Mouse (Mus musculus): Measurements from ENCODE around the gene Haspin. TPM values are rescaled to one million over a fixed set of nuclear protein-coding genes. Genes with fewer than 3 reads are reported as not detected.
A peak's percentile ranks its signal among the peaks of the same experiment; 100 is the strongest.
"Not testable (repeated sequence)": the region's sequence is repeated elsewhere in the genome, so short reads cannot be mapped to it uniquely, and the experiment has no call there.

The Haspin gene
- total RNA-seq, 2 experiments from 2014 or later, result 12.7 to 16.7 TPM

DNA sequence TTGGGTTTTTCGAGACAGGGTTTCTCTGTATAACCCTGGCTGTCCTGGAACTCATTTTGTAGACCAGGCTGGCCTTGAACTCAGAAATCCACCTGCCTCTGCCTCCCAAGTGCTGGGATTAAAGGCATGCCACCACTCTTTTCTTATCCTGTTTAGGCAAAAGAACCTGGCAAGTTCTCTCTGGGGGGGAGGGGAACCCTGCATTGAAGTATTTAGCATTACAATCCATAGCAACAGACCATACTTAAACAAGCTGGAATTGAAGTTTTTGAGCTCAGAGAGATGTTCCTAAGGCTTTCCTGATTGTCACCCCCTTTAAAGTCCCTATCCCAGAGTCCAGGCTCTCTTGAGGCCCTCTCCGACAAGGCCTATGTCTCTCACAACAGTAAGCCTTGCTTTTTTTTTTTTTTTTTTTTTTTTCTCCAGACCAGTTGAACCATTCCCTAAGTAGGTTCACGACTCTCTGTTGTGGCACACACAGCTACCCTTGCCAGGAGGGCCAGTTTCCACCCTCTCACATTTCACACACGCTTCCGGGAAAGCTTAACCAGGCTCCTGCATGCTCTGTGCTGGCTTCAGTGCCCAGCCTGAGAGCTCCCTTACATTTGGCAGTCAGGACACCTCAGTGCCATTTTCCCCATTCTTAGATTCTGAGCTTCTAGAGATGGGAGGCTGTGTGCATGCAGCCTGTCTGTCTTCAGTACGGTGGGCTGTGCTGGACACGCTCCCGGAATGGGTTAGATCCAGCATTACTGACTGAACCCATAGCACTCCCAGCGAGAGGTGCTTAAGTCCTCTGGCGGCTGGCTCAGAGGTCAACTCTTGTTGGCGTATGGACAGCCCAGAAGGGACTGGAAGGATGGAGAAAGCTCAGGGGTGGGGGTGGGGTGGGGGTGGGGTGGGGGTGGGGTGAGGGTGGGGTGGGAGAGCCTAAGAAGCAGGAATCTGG lies 8.2 kb upstream of the Haspin start:
- no peak for ATAC-seq (replicated peaks; ENCODE audit: low FRiP score, poor library complexity, severe bottlenecking)

GRCm38 (mm10) chr11:73144261-73144681 lies 6.2 kb upstream of the Haspin start:
- no peak for ATAC-seq (replicated peaks; ENCODE audit: low FRiP score, poor library complexity, severe bottlenecking)

GRCm38 (mm10) chr11:73137116-73137515 lies 978 bp downstream of the Haspin start:
- peak; percentile 19; the same call in 1 of the 2 replicates for ATAC-seq (replicated peaks; ENCODE audit: low FRiP score, poor library complexity, severe bottlenecking)

GRCm38 (mm10) chr11:73136587-73136986 lies 1.5 kb downstream of the Haspin start:
- no peak for ATAC-seq (replicated peaks; ENCODE audit: low FRiP score, poor library complexity, severe bottlenecking)

GRCm38 (mm10) chr11:73134222-73134621 lies 3.9 kb downstream of the Haspin start:
- ATAC-seq (replicated peaks; ENCODE audit: low FRiP score, poor library complexity, severe bottlenecking), result no peak

DNA sequence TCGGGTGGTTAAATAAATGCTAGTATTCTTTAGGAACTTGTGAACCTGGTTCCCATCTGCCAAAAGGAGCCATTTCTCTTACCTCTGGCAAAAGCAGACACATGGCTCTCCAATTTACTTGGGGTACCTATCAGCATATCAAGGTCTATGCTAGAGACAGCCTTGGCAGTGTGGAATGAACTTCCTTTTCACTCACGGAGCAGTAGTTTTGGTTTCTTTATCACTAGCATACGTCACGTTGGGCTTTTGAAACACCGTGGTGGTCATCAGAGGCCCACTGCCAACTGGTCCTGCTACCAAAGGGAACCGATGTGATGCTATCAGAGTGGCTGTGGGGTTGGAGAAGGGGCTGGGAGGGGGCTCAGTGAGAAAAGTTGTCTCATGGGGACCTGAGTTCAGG lies 5.1 kb downstream of the Haspin start:
- ATAC-seq (replicated peaks; ENCODE audit: low FRiP score, poor library complexity, severe bottlenecking), result no peak

- no peak for ATAC-seq (replicated peaks; ENCODE audit: low FRiP score, poor library complexity, severe bottlenecking)
Observed at GRCm38 (mm10) chr11:73131020-73131419, 7.1 kb downstream of the Haspin start.

DNA sequence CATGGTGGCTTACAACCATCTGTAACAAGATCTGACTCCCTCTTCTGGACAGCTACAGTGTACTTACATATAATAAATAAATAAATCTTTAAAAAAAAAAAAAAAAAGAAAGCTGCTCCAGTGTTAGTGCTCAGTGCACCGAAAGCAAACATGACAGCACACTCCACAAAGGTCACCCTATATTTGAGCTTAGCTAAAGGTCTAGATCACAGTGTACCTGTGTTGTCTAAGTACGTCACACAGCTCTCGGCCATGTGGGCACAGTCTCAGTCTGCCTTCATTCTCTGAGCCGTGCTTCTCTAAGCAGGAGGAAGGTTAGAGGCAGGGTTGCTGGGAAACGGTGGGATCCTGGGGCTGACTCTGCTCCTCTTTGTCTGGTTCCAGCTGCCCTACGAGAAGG lies 11.6 kb downstream of the Haspin start:
- ATAC-seq (replicated peaks; ENCODE audit: low FRiP score, poor library complexity, severe bottlenecking), result no peak

- no peak for ATAC-seq (replicated peaks; ENCODE audit: low FRiP score, poor library complexity, severe bottlenecking)
Observed at GRCm38 (mm10) chr11:73111414-73111813, 26.7 kb downstream of the Haspin start.

DNA sequence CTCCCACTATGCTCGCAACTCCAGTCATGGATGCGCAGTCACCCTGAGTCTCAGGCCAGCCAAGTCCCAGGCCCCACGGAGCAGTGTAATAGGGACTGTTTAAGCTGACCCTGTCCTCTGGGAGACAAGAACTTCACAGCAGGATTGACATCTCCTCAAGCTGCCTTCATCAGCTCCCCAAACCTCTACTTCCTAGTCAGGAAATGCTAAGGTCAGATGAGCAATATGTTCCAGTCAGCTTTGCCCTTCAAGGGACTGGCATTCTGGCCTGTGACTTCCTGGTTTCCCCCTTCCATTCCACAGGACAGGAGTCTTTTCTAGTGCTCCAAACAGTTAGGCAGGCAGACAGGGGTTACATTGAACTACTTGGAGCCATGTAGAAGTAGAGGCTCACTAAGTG lies 28.2 kb downstream of the Haspin start:
- ATAC-seq (replicated peaks; ENCODE audit: low FRiP score, poor library complexity, severe bottlenecking), result no peak

DNA sequence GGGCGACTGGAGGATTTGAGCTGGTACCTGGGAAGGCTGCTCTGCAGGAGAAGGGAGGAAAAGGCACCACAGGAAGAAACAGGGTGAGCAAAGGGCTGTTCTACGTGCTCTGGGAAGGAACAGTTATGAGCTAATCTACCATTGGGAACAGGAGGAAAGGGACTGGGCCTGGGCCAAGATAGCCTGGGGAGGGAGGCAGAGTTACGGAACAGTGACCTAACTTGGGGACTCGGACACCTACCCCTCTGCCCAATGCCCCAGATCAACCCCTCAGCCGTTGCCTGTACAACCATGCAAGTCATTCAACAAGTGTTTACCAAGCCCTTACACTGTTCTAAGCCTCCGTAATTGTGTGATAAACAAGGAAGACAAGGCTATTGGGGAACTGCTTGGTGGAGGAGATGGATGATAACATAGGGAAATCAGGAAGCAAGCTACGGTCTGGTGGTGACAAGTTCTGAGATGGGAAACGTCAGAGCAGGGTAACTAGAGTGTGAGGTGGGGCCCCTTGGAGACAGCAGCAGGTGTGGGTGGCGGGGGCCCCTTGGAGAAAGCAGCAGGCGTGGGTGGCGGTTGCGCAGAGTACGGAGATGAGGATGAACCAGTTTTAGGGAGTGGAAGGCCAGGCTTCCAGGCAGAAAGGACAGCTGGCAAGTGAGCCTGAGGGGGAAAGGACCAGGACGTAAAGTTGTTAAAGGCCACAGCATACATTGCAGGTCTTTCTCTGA lies 29.0 kb downstream of the Haspin start:
- no peak for ATAC-seq (replicated peaks; ENCODE audit: low FRiP score, poor library complexity, severe bottlenecking)

DNA sequence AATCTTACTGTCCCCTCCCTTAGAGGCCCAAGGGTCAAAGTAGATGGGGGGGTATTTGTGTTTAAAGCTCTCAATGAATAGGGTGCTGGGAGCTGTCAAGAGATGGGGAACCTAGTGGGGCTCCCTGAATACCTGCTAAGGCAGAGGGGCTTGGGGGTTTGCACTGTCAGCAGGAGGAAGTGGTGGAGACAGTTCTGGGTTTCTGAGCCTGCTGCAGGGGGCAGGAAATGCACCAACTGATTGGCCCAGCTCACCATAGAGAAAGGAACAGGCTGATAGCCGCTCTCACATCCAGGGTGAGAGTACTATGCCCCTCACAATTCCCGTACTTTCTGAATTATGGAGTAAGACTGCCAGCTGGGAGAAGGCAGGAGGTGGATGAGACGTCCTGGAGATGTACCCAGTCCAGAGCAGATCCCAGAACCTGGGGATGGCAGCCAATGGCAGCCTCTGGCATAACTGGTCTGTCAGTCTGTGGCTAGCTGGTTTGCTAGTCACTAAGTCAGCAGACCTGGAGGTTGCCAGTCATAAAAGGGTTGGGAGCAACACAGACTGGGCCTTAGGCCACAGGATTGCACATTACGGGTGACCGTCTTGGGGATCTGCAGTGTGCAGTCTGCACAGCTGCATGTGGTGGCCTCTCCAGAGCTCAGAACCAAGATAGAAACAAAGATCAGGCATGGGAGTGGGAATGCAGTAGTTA lies 29.7 kb downstream of the Haspin start:
- no peak for ATAC-seq (replicated peaks; ENCODE audit: low FRiP score, poor library complexity, severe bottlenecking)

DNA sequence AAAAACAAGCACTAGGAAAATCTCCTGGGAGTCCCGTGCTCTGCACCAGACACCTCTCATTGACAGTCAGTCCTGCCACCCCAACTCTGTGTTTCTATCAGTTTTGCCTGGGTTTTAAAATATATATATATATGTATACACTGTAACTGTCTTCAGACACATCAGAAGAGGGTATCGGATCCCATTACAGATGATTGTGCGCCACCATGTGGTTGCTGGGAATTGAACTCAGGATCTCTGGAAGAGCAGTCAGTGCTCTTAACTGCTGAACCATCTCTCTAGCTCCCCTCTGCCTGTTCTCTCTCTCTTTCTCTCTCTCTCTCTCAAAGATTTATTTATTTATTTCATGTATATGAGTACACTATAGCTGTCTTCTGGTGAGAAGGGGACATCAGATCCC lies 30.7 kb downstream of the Haspin start:
- not testable (repeated sequence) for ATAC-seq (replicated peaks; ENCODE audit: low FRiP score, poor library complexity, severe bottlenecking)

GRCm38 (mm10) chr11:73105246-73105645 lies 32.8 kb downstream of the Haspin start:
- ATAC-seq (replicated peaks; ENCODE audit: low FRiP score, poor library complexity, severe bottlenecking), result no peak

DNA sequence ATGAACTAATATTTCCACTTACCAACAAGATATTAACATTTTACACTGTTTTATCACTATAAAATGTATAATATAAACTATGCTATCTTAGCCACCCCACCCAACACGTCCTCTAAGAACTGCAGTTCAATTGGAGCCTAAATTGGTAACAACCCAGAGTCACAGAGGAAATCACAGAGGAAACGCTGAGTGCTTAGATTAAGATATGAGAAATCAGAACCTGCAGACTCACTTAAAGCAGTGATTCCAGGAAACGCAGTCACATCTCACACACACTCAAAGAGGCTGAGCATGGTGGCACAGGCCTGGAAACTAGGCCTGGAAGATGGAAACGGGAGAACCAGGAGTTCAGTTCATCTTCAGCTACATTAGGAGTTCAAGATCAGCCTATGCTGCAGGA lies 36.8 kb downstream of the Haspin start:
- ATAC-seq (replicated peaks; ENCODE audit: low FRiP score, poor library complexity, severe bottlenecking), result no peak

GRCm38 (mm10) chr11:73099976-73100750 lies 37.9 kb downstream of the Haspin start:
- no peak for ATAC-seq (replicated peaks; ENCODE audit: low FRiP score, poor library complexity, severe bottlenecking)

DNA sequence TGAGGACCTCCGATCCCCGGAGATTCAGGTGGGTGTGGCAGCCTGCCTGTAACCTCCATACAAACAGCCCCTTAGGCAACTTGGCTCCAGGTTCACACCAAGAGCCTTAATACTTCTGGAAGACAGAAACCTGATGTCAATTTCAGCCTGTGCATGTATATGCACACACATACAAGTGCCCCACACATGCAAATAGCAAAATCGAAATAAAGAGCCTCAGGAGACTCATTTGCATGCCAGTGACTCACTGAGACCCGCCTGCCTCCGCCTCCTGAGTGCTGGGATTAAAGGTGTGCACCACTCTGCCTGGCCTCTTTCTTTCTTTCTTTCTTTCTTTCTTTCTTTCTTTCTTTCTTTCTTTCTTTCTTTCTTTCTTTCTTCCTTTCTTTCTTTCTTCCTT lies 39.2 kb downstream of the Haspin start:
- ATAC-seq (replicated peaks; ENCODE audit: low FRiP score, poor library complexity, severe bottlenecking), result no peak

DNA sequence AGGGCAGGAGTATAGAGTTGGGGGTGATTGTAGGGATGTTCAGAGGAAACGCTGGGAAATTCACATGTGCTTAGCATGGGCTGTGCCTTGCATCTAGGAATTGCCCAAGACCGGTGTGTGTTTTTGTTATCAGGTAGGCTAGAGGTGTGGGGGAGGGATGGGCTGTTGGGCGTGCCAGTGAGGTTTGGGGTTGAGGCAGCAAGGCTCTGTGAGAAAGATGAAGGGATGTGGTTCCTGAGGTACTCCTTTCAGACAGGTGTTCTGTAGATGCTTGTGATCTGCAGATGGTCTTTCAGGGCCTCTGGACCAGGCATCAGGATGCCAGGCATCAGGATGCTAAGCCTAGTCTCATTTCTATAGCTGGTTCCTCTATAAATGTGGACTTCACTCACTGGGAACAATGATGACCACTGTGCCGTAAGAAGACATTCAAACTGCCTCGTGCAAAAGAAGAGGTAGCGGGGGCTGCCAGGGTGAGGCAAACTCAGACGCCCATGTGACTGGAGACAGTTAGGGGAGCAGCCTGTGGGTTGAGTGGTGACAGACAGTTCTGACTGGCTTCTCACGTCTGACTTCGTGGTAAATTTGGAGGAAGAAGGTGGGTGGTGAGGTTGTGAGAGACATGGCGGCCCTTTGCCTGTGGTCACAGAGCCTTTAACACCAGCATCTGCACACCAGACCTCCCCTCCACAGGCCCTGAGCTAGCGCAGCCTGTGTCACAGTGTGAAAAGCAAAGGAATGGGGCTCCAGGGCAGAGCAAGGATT lies 43.7 kb downstream of the Haspin start:
- ATAC-seq (replicated peaks; ENCODE audit: low FRiP score, poor library complexity, severe bottlenecking), result no peak

DNA sequence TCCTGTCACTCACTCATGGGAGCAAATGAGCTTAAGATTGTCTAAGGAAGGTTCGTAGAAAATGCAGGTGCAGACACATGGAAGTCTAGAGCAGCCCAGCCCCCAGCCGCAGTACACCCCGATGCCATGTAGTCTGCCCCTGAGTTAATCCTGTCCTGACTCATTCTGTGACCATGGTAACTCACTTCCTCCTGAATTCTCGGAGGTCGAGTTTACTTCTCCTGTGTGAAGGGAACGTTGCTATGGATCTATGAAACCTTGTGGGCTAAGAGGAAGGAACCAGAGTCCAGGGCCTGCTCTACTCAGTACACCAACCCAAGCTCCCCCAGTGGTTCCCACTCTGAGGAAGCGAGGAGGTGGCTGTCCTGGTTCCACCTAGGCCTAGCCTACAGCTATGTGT lies 45.2 kb downstream of the Haspin start:
- ATAC-seq (replicated peaks; ENCODE audit: low FRiP score, poor library complexity, severe bottlenecking), result no peak

All from erythroblast, adult 5-6 weeks (primary cell).